Mouse (Mus musculus) ovary, postnatal 10 days (tissue): Measurements from ENCODE around the gene Sez6.

Experiments used
- DNase-seq: peaks from one replicate; pipeline ENCODE4 v3.0.0; 2022; ENCODE audit warnings: low spot score

Gene Sez6

DNA sequence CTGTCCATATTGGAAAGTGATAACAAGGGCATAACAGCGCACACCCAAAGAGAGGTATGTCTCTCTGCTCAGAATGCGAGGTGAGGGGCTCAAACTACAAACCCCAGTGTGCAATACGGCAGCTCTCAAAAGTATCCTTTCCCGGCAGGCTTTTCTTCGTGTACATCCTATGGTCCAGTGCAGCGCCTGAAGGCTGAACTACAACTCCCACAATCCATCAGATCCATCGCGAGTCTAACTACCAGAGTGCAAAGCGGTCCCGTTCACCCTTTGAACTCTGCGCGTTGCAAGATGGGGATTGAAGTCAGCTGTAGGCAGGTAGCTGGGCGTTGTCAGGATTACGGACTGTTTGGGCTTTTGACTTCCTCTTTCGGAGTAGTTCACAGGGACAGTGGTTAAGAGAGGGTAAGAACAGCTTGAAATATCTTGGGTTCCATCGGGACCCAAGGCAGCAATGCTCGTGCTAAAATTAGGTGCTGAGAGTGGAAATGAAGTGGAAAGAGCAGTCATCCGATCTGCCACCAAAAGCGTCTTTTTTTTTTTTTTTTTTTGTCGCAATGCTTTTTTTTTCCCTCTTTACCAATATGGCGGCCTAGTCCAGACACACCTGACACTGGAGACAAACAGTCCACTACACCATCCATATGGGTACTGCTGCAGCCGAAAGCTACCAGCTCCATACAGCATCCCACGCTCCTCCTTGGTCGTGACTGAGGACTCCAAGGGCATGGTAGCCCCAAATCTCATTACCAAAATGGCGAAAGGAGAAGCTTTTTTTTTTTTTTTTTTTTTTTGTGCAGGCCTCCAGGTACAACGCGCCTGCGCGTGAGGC, 51.2 kb downstream of the Sez6 start:
- DNase-seq: peak; percentile 63

DNA sequence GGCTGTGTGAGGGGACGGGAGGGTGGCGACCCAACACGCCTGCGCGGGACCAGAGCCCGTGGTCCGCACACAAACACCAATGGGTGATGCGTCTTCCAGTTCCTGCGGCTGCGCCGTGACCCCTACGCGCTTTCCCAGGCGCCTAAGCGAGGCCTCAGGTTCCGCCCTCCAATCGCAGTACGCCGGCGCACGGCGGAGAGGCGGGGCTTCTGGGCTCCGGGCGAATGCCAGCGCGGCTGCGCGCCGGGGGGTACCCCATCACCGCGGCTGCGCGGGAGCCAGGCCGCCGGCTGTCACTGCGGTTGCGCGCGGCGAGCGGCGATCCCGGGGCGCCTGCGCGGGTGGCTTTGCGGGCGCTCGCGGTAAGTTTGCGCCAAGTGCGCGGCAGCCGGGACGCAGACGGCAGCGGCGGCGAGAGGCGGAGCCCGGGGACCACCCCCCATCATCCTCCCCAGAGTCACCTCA, 51.9 kb downstream of the Sez6 start, which contains the start of gene Phf12:
Phf12 (plus strand) TSS at position 314 of the 465 bp plus-strand sequence.
- peak; percentile 97 for DNase-seq

DNA sequence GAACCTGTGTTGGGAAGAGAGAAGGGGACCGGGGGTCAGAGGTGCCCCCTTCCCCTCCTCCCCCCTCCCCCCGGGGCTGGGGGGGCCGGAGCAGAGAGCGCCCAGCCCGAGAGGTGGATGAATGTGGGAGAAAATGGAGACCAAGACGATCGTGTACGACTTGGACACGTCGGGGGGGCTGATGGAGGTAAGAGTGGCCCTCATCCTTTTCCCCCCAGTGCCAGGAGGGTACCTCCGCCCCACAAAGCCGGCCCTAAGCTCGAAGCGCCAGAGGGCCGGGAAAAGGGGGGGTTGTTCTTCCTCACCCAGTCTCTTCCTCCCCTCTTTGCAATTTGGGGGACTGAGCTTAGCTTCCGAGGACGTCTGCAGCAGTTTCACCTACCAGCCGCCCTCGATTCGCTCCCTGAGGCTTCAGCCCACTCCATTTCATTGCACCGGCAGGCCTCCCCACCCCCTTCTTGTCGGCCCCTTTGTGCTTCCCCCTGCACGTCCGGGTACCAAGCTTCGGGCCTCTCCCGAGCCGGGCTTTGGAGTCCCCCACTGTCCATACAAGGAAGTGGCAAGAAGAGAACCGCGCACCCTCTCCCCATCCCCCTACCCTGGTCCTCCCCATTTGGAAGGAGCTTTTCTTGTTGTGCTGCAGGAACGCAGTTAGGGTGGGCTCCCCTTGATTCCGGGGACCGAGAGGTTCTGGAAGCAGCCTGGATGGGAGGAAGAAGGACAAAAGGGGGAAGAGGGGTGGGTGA, 52.8 kb downstream of the Sez6 start:
- peak; percentile 16 for DNase-seq

DNA sequence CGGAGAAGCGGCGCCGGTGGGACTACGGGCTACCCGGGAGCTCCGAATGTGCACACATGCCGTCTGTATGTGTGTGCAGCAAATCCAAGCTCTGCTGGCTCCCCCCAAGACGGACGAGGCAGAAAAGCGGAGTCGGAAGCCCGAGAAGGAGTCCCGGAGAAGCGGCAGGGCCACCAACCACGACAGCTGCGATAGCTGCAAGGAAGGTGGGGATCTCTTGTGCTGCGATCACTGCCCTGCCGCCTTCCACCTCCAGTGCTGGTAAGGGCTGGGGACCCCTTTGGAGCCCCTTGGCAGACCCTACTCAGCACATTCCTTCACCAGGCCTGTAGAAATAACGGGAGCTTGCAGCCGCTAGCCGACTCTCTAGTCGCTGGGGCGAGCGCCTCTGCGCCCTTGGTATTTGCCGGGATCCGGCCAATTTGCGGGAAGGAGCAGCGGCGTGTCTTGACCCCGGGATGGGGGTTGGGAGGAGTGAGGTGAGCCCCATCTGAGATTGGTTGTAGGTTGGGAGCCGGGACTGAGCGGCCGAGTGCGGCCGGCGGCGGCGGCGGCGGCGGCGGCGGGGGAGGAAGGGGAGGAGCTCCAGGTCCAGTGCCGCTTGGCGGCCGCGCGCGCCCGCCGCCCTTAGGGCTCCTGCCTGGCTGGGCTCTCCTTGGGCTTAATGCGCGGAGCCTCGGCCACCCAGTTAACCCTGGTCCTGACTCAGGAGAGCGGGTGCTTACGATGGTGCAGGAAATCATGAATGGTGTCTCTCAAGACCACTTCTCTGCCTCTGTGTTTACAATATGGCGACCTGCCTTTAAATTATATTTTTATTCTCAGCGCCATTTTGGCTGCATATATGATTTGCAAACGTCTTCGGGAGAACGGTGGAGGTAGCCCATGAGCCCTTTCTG, 53.6 kb downstream of the Sez6 start:
- DNase-seq: peak; percentile 50

DNA sequence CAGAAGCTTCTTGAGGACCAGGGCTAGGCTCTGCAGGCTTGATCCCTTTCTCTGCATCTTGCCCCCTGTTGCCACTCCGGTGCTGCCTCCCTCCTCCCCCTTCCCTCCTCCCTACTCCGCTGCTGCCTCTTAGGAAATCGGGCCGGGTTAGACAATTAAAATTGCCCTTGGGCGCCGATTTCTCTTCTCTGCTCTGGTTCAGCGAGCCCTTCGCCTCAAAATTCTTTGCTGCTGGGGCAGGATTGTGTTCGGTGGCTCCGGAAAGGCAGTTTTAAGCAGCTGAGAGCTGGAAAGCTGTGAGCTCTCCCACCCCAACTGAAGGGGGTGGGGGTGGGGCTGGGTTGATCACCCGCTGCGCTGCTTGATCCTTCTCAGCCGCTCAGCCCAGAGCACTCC, 54.2 kb downstream of the Sez6 start:
- DNase-seq: peak; percentile 41

DNA sequence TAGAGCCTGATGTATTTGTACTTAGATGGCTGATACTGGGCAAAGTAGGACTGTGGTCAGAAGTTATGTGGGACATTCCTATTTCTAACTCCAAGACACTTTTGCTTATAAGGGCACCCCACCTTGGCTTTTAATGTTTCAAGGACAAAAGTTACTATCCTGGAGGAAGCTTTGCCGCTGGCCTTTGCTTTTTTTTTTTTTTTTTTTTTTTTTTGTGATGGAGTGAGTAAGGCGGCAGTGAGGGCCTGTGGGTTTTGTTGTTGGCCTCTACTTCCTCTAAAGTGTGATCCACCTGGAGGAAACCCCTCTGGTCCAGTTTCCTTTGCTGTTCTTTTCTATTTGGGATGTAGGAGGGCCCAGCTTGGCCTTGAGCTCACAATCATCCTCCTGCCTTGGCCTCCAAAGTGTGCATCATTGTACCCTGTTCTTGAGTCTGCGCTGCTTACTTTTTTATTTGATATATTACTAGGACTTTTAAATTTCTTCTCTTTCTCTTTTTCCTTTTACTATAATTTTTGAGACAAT, 55.0 kb downstream of the Sez6 start:
- no peak for DNase-seq

DNA sequence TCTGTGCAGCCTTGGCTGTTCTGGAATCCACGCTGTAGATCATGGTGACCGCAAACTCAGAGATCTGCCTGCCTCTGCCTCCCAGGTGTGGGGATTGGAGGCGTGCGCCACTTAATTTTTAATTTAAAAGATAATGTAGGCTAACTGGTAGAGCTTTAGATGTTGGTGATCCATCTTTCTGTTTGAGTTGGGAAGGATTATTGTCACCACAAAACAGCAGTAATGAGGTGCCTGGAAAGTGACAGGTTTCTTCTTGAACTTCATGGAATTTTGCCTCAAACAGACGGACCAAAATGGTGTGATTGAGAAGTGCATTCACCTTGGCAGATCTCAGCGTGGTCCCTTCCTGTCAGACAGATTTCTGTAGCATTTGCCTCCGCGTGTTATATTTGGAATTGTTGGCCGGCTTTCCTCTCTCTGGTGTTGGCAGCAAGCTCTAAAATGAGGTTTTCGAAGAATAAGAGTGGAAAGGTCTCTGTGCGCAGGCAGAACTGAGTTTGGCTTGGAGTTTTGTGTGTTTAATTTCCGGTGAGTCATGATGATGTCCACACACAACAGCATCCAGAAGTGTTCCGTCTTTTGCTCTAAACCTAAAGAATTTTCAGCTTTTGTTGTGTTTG, 58.6 kb downstream of the Sez6 start:
- DNase-seq: no peak

DNA sequence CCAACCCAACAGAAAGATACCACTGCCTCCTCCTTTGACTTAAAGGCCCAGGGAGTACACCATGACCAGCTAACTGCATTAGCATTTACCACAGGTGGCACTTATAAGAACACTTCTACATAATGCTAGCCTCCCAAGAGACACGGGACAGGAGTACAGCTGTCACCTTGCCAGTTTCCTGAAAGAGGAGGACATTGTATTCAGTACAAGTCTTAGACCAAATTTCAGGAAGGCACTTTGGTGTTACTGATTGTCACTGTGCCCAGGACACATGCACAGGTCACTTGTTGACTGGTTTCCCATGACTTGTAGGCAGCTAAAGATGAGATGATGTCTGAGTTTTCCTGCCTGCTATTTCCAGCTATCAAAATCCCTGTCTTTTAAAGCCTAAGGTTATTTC, 65.0 kb downstream of the Sez6 start:
- DNase-seq: no peak

DNA sequence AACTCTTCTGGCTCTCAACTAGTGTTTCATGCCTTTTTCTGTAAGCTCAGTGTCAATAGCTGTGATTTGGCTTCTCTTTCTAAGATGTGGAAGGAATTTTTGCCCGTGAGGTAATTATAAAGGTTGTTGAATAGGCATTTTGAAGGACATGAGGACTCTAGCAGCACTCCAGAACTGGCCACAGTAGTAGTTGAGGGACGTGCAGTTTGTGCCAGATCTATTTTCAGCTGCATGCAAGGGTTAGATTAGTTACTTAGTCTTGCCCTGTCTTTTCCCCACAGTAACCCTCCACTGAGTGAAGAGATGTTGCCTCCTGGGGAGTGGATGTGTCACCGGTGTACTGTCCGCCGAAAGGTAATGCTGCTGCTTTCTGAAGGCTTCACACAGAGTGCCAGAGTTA, 75.8 kb downstream of the Sez6 start:
- no peak for DNase-seq

DNA sequence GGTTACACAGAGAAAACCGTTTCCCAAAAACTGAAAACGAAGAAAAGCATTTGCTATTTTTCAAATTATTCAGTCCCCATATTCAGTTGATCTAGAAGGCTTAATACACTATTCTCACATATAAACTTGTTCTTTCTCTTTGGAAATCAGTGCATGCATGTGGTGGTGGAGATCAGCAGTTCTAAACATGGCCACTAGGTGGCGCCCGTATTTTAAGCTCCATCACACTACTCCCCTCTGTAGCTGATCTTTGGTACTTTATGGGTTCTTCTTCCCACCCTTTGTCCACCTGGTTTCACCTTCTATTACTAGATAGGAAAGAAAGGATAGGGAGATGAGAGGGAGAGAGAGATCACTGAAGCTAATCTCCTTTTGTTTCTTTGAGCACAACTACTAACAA, 89.1 kb downstream of the Sez6 start:
- DNase-seq: peak; percentile 35

DNA sequence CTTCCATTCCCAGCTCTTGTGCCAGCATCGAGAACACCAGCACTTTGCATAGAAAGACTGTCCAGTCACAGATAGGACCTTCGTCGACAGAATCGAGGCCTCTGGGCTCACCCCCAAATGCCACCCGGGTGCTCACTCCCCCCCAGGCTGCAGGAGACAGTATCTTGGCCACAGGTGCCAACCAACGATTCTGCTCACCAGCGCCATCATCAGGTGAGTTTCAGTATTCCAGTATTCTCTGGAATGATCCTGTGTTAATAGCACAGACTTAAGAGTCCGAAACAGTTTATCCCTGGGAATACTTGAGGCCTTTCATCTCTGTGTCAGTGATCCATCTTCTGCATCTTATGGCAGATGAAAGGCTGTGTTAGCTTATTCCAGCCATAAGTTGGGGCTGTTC, 93.0 kb downstream of the Sez6 start:
- no peak for DNase-seq
